Comparison of ENCODE assay signal across 20 mouse cellular contexts in genomic region chr19:6227864-6228263, GRCm38 (mm10). TPM values are rescaled to one million over a fixed set of nuclear protein-coding genes. Genes with fewer than 3 reads are reported as not detected.
"Had no signal": no experiment of that assay in that cellular context is flagged by ENCODE, and none has a peak within 500 bp of the region (broad histone marks: within the 10 kb centered on the region; RNA-seq: fewer than 3 reads in every experiment).

No protein-coding gene starts in this region.

- H3K27ac ChIP-seq: kidney, embryonic 15.5 days; liver, embryonic 15.5 days; midbrain, embryonic 15.5 days; neural tube, embryonic 12.5 days; stomach, embryonic 15.5 days had no signal

- DNase-seq: kidney, adult 2 months; kidney, postnatal 14 days; layer of hippocampus, adult 9-11 months; left cerebral cortex, postnatal 4 days; lung, adult 2 months; lung, postnatal 36 days; thymus, adult 2 months; thymus, postnatal 36 days had no signal

- H3K9ac ChIP-seq: kidney, embryonic 15.5 days; liver, embryonic 15.5 days; midbrain, embryonic 15.5 days; neural tube, embryonic 12.5 days; stomach, embryonic 15.5 days had no signal

- ATAC-seq: lung, postnatal 0 days; midbrain, embryonic 15.5 days had no signal

- H3K4me1 ChIP-seq: liver, embryonic 15.5 days; midbrain, embryonic 15.5 days; neural tube, embryonic 12.5 days; stomach, embryonic 15.5 days had no signal

- H3K4me2 ChIP-seq: kidney, embryonic 15.5 days; liver, embryonic 11.5 days; liver, embryonic 15.5 days; midbrain, embryonic 15.5 days; neural tube, embryonic 12.5 days; stomach, embryonic 15.5 days had no signal

- H3K36me3 ChIP-seq: liver, embryonic 15.5 days had no signal

- H3K27me3 ChIP-seq: kidney, embryonic 15.5 days; liver, embryonic 15.5 days; midbrain, embryonic 15.5 days; neural tube, embryonic 12.5 days; stomach, embryonic 15.5 days had no signal

- H3K9me3 ChIP-seq: kidney, embryonic 15.5 days; liver, embryonic 15.5 days; midbrain, embryonic 15.5 days; neural tube, embryonic 12.5 days; stomach, embryonic 15.5 days had no signal

- H3K4me3 ChIP-seq: kidney, embryonic 15.5 days; liver, embryonic 15.5 days; midbrain, embryonic 15.5 days; neural tube, embryonic 12.5 days; stomach, embryonic 15.5 days had no signal

RNA-seq across cellular contexts. Expression of gene Gpha2, which starts 1.7 kb away (rescaled TPM):
- total RNA-seq: left cerebral cortex, adult 18-20 months; left cerebral cortex, postnatal 10 days; left cerebral cortex, postnatal 4 days; megakaryocyte progenitor cell, adult 5-6 weeks; monocyte, adult 5-6 weeks; neutrophil, adult 5-6 weeks had no signal
- polyA plus RNA-seq: midbrain, embryonic 15.5 days; neural tube, embryonic 12.5 days had no signal

RNA-seq across cellular contexts. Expression of gene Majin, which starts 43.7 kb away (rescaled TPM):
- total RNA-seq: left cerebral cortex, postnatal 10 days; left cerebral cortex, postnatal 4 days; megakaryocyte progenitor cell, adult 5-6 weeks; monocyte, adult 5-6 weeks; neutrophil, adult 5-6 weeks had no signal
- polyA plus RNA-seq: kidney, embryonic 15.5 days; liver, embryonic 11.5 days; liver, embryonic 15.5 days; midbrain, embryonic 15.5 days; neural tube, embryonic 12.5 days; stomach, embryonic 15.5 days had no signal
